Mouse (Mus musculus) heart, embryonic 16.5 days (tissue): Measurements from ENCODE around the gene Slc26a1. TPM values are rescaled to one million over a fixed set of nuclear protein-coding genes. Genes with fewer than 3 reads are reported as not detected.
A peak's percentile ranks its signal among the peaks of the same experiment; 100 is the strongest.

Experiments
- ATAC-seq: fragments of 200-750 bp; cut with Nextera tagmentation; replicated peaks from 2 replicates; pipeline ENCODE4 v1.8.0; 2017; ENCODE audit warnings: moderate number of reproducible peaks; ENCODE audit not compliant: insufficient read depth, low FRiP score; ENCODE audit errors: extremely low read depth
- H3K27ac ChIP-seq: fragments of 300-500 bp; sonication (generic); 2 replicates; pipeline ENCODE4 v1.5.1; 2014; ENCODE audit warnings: mild to moderate bottlenecking, low read length, control low read depth, moderate library complexity
- H3K27me3 ChIP-seq: fragments of 300-500 bp; sonication (generic); 2 replicates; pipeline ENCODE4 v1.6.1; 2014; ENCODE audit warnings: low read length, mixed read lengths; ENCODE audit not compliant: control insufficient read depth, insufficient read depth
- H3K36me3 ChIP-seq: fragments of 300-500 bp; sonication (generic); 2 replicates; pipeline ENCODE4 v1.6.1; 2014; ENCODE audit not compliant: control insufficient read depth, insufficient read depth
- H3K4me1 ChIP-seq: fragments of 300-500 bp; sonication (generic); 2 replicates; pipeline ENCODE4 v1.6.1; 2014; ENCODE audit warnings: low read length, mixed read lengths; ENCODE audit not compliant: control insufficient read depth, insufficient read depth
- H3K4me2 ChIP-seq: fragments of 300-500 bp; sonication (generic); 2 replicates; pipeline ENCODE4 v1.6.1; 2014; ENCODE audit warnings: low read depth, mild to moderate bottlenecking, control low read depth, low read length
- H3K4me3 ChIP-seq: fragments of 300-500 bp; sonication (generic); 2 replicates; pipeline ENCODE4 v1.5.1; 2014; ENCODE audit warnings: mild to moderate bottlenecking, control low read depth, low read length
- H3K9ac ChIP-seq: fragments of 300-500 bp; sonication (generic); 2 replicates; pipeline ENCODE4 v1.6.1; 2014; ENCODE audit warnings: low read length, control low read depth
- H3K9me3 ChIP-seq: fragments of 300-500 bp; sonication (generic); replicated peaks from 2 replicates; pipeline ENCODE4 v1.6.1; 2016; ENCODE audit warnings: low read length; ENCODE audit not compliant: control insufficient read depth
- WGBS: fragments of 180-500 bp; shearing (Covaris S2); extraction: QIAGEN DNeasy Blood & Tissue Kit; methylation state at CpG from one replicate; pipeline ENCODE4 v1.1.7; 2014; 5-methylcytosine and 5-hydroxymethylcytosine counted together
- polyA plus RNA-seq: library from polyadenylated mRNA; unstranded; fragments of >200 nt; fragmentation: Nextera tagmentation; extraction: Ambion mirVana; gene quantifications from 2 replicates; pipeline ENCODE4 v1.2.1, GENCODE M21; 2015

Gene Slc26a1
- polyA plus RNA-seq, 1 experiment from 2014 or later, result 0.41 TPM

- no peak overlapping the region for H3K9ac ChIP-seq
- H3K9me3 ChIP-seq, result no peaks in the 10 kb centered on the region
- peaks cover 11% of the 10 kb centered on the region for H3K36me3 ChIP-seq
- no peaks in the 10 kb centered on the region for H3K27me3 ChIP-seq
- 45% methylated on average over 6 of the region's 6 CpGs for WGBS
- H3K4me2 ChIP-seq, result no peak overlapping the region
- H3K4me3 ChIP-seq, result no peak overlapping the region
- no peaks in the 10 kb centered on the region for H3K4me1 ChIP-seq
- ATAC-seq, result no peak
- no peak overlapping the region for H3K27ac ChIP-seq
These were observed 33.8 kb upstream of the Slc26a1 start for GRCm38 (mm10) chr5:108708981-108709731.

GRCm38 (mm10) chr5:108708419-108708818 lies 33.0 kb upstream of the Slc26a1 start:
- H3K4me2 ChIP-seq, result no peak overlapping the region
- no peak overlapping the region for H3K9ac ChIP-seq
- H3K36me3 ChIP-seq, result peaks cover 11% of the 10 kb centered on the region
- 0 out of 2 replicates have a peak, but pooled peaks cover 2% of the 10 kb centered on the region for H3K4me1 ChIP-seq
- H3K27ac ChIP-seq, result no peak overlapping the region
- ATAC-seq, result no peak
- H3K4me3 ChIP-seq, result no peak overlapping the region
- WGBS, result 96% methylated on average over 1 of the region's 1 CpGs
- H3K9me3 ChIP-seq, result no peaks in the 10 kb centered on the region
- no peaks in the 10 kb centered on the region for H3K27me3 ChIP-seq

- H3K4me1 ChIP-seq, result 0 out of 2 replicates have a peak, but pooled peaks cover 2% of the 10 kb centered on the region
- H3K36me3 ChIP-seq, result peaks cover 11% of the 10 kb centered on the region
- no peak overlapping the region for H3K9ac ChIP-seq
- no peak overlapping the region for H3K4me3 ChIP-seq
- no peaks in the 10 kb centered on the region for H3K9me3 ChIP-seq
- no peak overlapping the region for H3K4me2 ChIP-seq
- WGBS, result 65% methylated on average over 2 of the region's 2 CpGs
- no peak for ATAC-seq
- H3K27ac ChIP-seq, result no peak overlapping the region
- H3K27me3 ChIP-seq, result no peaks in the 10 kb centered on the region
These were observed 32.4 kb upstream of the Slc26a1 start for GRCm38 (mm10) chr5:108707758-108708157.

GRCm38 (mm10) chr5:108703754-108704626 lies 28.6 kb upstream of the Slc26a1 start:
- 66% methylated on average over 12 of the region's 12 CpGs for WGBS
- Histone ChIP-seq H3K4me2 (no peak overlapping the region), H3K9me3 (no peaks in the 10 kb centered on the region), H3K4me3 (no peak overlapping the region), H3K27me3 (no peaks in the 10 kb centered on the region), H3K9ac (no peak overlapping the region), H3K4me1 (peaks cover 13% of the 10 kb centered on the region), H3K27ac (no peak overlapping the region), H3K36me3 (peaks cover 11% of the 10 kb centered on the region)
- no peak for ATAC-seq

- Histone ChIP-seq H3K4me3 (no peak overlapping the region), H3K4me1 (peaks cover 18% of the 10 kb centered on the region), H3K27me3 (no peaks in the 10 kb centered on the region), H3K9ac (no peak overlapping the region), H3K9me3 (no peaks in the 10 kb centered on the region), H3K27ac (no peak overlapping the region), H3K4me2 (no peak overlapping the region), H3K36me3 (peaks cover 10% of the 10 kb centered on the region; the same call in 1 of the 2 replicates)
- ATAC-seq, result no peak
- 73% methylated on average over 10 of the region's 10 CpGs for WGBS
These were observed 26.1 kb upstream of the Slc26a1 start for GRCm38 (mm10) chr5:108701341-108702021.

- 0 out of 2 replicates have a peak, but pooled peaks have one; percentile 12 for ATAC-seq
- WGBS, result 32% methylated on average over 3 of the region's 3 CpGs
- peaks cover 18% of the 10 kb centered on the region for H3K4me1 ChIP-seq
- H3K27me3 ChIP-seq, result no peaks in the 10 kb centered on the region
- no peak overlapping the region for H3K4me3 ChIP-seq
- H3K4me2 ChIP-seq, result no peak overlapping the region
- 0 out of 2 replicates have a peak overlapping the region, but pooled peaks have one; percentile 25 for H3K27ac ChIP-seq
- H3K9ac ChIP-seq, result no peak overlapping the region
- H3K36me3 ChIP-seq, result peaks cover 3% of the 10 kb centered on the region; the same call in 1 of the 2 replicates
- H3K9me3 ChIP-seq, result no peaks in the 10 kb centered on the region
These were observed 25.0 kb upstream of the Slc26a1 start for GRCm38 (mm10) chr5:108700346-108700745.

GRCm38 (mm10) chr5:108697341-108697753 lies 22.0 kb upstream of the Slc26a1 start:
- Histone ChIP-seq H3K4me1 (peaks cover 22% of the 10 kb centered on the region), H3K9me3 (no peaks in the 10 kb centered on the region), H3K27me3 (no peaks in the 10 kb centered on the region), H3K4me3 (no peak overlapping the region), H3K36me3 (no peaks in the 10 kb centered on the region), H3K4me2 (no peak overlapping the region), H3K27ac (no peak overlapping the region), H3K9ac (0 out of 2 replicates have a peak overlapping the region, but pooled peaks have one; percentile 3)
- 65% methylated on average over 4 of the region's 4 CpGs for whole genome bisulfite sequencing
- no peak for ATAC-seq

- Histone ChIP-seq H3K9ac (no peak overlapping the region), H3K27ac (no peak overlapping the region)
These were observed 21.2 kb upstream of the Slc26a1 start for GRCm38 (mm10) chr5:108696542-108696941.

More at GRCm38 (mm10) chr5:108696542-108696941, 21.2 kb upstream of the Slc26a1 start:
- H3K36me3 ChIP-seq, result no peaks in the 10 kb centered on the region
- no peak for ATAC-seq
- no peaks in the 10 kb centered on the region for H3K27me3 ChIP-seq
- H3K4me1 ChIP-seq, result peaks cover 25% of the 10 kb centered on the region
- no peak overlapping the region for H3K4me3 ChIP-seq
- H3K4me2 ChIP-seq, result no peak overlapping the region
- H3K9me3 ChIP-seq, result no peaks in the 10 kb centered on the region
- WGBS, result 82% methylated on average over 3 of the region's 3 CpGs
